Mouse (Mus musculus): ENCODE measurements around the gene Glra1.

Glra1 gene

DNA sequence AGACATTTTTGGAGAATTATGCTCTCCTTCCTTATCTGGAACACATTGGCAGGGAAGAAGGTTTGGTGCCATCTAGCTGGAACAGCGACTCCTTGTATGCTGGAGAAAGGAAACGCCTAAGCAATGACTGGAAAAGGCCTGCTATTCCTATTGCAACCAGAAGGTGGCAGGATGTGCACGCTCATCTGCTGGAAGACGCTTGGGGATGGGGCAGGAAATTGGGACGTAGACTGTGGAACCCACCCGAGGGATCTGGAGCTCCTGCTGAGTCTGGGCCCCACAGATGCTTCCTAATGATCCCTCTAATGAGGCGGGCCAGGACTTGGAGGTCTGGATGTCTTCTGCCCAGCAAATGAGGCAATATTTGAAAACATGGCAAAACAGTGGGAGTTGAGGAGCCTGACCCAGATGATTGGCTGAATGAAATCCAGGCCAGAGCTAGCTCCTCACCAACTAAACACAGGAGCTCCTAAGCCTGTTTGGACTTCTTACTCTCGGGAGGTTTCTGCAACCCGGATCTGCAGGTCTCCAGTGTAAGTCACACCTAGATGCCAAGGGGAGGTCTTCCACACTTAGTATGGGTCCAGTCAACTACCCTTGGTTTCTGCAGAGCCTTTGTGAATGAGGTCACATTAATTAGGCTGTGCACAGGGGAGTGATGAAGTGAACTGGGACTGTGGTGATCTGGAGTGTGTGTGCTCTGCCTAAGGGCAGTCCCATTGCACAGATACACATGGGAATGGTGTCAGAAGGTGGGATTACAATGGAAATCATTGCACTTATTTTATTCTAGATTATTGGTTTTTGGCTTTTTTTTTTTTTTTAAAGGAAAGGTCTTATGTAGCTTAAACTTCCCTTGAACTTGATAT, 89.0 kb downstream of the Glra1 start:
- in situ Hi-C loops (cut with MboI, MseI), result loop anchor here (5.0 kb wide), 1 partner anchor 588 kb away; no protein-coding TSS in a partner anchor

GRCm38 (mm10) chr11:55517666-55518065, 90.3 kb downstream of the Glra1 start:
- in situ Hi-C loops (cut with MboI, MseI), result loop anchor here (5.0 kb wide), 1 partner anchor 590 kb away; no protein-coding TSS in a partner anchor

- in situ Hi-C loops (cut with MboI, MseI), result no loop called here
These were observed 96.6 kb downstream of the Glra1 start for GRCm38 (mm10) chr11:55511374-55511773.

GRCm38 (mm10) chr11:55505485-55505884, 102.5 kb downstream of the Glra1 start:
- in situ Hi-C loops (cut with MboI, MseI), result no loop called here

DNA sequence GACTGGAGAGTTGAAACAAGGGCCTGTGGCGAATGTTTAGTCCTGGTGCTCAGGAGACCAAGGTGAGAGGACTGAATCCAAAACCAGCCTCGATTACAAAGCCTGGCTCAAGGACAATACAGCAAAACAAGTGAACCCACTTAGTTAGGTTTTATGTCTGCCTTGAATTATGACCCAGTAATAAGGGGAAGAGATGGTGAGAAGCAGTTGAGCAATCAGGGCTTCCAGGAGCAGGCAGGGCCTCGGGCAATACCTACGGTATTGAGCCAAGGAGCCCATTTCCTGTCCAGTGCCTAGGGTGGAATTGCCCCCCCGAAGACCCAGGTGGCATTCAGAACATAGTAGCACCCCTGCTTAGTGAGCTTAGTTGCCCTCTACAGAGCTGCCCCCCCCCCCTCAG, 105.1 kb downstream of the Glra1 start:
- in situ Hi-C loops (cut with MboI, MseI), result no loop called here

DNA sequence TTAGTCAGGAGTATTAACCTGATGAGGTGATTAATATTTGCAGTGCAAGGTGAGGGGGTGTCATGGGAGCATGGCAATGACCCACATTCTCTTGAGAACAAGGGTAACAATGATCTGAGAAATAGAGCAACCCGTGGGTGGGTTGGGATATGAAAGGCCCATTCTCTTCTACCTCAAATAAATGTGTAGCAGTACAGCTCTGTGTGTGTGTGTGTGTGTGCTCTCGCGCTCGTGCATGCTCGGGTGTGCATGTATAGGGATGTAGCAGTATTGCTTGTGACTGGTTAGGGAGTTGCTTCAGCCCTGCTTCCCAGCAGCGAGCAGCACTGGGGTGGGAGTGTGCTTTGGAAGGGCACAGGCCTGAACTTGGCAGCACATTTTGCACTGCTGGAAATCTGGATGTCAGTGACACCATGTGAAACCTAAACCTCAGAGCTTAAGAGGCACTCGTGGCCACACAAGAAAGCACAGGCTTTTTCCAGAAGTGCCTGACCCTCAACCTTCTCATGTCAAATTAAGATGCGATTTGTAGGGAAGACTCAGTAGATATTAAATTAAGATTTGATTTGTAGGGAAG, 106.0 kb downstream of the Glra1 start:
- in situ Hi-C loops (cut with MboI, MseI), result no loop called here

GRCm38 (mm10) chr11:55497885-55498284, 110.1 kb downstream of the Glra1 start:
- in situ Hi-C loops (cut with MboI, MseI), result no loop called here

GRCm38 (mm10) chr11:55496158-55496557, 111.8 kb downstream of the Glra1 start:
- in situ Hi-C loops (cut with MboI, MseI), result no loop called here

GRCm38 (mm10) chr11:55485443-55485842, 122.6 kb downstream of the Glra1 start:
- in situ Hi-C loops (cut with MboI, MseI), result no loop called here

DNA sequence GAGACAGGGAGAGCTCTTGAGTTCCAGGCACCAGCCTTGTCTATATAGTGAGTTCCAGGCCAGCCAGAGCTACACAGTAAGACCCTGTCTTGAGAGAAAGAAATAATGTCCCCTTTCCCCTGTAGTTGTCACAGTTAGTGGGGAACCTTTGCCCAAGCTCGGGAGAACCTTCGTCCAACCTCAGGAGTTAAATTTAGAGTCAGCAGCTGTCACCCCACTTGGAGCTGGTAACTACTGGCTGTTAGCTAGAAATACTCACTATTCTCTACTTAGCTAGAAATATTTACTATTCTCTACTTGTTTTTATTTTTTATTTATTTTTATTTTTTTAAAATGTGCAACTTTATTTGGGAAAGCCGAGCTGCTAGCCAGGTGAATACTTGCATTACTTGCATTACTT, 134.8 kb downstream of the Glra1 start:
- in situ Hi-C loops (cut with MboI, MseI), result loop anchor here in 1 of 2 experiments (25.0 kb wide), 1 partner anchor 1061 kb away; no protein-coding TSS in a partner anchor

- in situ Hi-C loops (cut with MboI, MseI), result loop anchor here in 1 of 2 experiments (25.0 kb wide), 1 partner anchor 1059 kb away; no protein-coding TSS in a partner anchor
These were observed 136.5 kb downstream of the Glra1 start for GRCm38 (mm10) chr11:55471467-55471866.

DNA sequence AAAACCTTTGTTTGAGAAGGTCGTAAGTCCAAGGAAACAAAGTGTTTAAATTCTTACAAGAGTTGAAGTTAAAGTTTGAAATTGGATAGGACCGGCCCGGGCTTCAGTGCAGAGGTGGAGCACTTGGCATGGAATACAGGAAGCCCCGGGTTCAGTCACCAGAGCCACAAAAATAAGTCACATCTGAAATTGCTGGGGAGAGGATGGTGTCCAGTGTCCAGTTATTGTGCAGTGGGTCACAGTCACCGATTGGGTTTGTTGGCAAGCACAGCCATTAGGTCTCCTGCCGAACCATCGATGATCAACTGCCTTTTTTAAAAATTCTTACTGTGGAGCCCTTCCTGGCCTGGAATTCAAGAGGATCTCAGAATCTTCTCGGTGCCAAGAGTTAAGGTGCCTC, 137.2 kb downstream of the Glra1 start:
- in situ Hi-C loops (cut with MboI, MseI), result loop anchor here in 1 of 2 experiments (25.0 kb wide), 1 partner anchor 1058 kb away; no protein-coding TSS in a partner anchor

- in situ Hi-C loops (cut with MboI, MseI), result loop anchor here in 1 of 2 experiments (10.0 to 25.0 kb wide), 2 partner anchors 1058 to 1885 kb away; no protein-coding TSS in a partner anchor
These were observed 137.9 kb downstream of the Glra1 start for GRCm38 (mm10) chr11:55469923-55470691.

DNA sequence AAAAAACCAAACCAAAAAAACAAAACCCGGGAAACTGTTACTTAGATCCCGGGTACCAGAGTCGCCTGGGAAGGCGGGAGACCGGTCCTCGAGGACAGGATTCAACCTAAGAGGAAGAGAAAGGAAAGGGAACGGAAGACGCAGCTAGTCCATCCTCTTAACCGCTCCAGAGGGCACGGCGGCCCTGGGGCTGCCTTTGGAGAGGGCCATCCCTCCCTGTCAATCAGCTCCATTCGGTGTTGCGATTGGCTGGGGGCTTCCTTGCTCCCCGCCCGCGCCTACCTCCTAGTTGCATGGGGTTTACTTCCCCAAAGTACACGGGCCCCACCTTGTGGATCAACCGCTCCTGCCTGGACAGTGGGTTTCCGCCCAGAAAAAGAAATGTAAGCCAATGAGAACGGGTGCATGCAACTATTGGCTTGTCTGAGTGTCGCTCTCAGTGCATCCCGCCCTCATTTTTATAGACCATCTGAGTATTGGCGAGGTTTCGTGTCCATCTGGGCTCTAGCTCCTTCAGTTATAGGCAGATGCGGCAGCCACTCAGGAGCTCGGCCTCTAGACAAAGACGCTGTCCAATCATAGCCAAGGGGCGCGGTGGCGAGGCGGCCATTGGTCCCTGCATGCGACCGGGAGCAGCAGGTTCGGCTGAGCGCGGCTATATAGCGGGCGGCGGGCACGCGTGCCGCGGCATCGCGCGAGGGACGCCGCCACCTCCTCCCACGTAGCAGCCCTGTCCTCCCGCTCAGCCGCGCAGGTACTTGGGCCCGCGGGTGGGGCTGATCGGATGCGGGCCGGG, 138.8 kb downstream of the Glra1 start, which contains the start of gene G3bp1:
Gene G3bp1, plus strand, starts transcription at position 638 of the 796 bp plus-strand sequence.
- in situ Hi-C loops (cut with MboI, MseI), result loop anchor here in 1 of 2 experiments (10.0 to 25.0 kb wide), 2 partner anchors 1057 to 1884 kb away; no protein-coding TSS in a partner anchor

DNA sequence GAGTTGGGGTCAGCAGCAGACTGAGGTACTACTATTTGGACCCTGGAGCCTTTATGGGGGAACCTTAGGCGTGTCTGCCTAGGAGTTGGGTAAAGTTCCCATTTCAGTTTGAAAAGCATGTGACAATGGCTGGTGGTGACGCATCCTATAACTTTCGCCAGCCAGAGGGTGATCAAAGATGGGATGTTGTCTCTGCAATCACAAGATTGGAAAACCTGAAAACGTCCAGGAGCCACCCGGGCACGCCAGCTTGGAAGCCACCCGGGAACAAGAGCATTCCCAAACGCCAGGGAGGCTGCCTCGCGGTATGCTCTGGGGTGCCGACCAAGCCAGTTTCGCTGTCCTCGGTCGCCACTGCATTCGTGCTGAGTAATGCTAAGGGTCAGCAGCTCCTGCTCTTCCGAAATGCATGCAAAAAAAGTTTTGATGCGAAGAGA, 139.4 kb downstream of the Glra1 start:
- in situ Hi-C loops (cut with MboI, MseI), result loop anchor here in 1 of 2 experiments (10.0 to 25.0 kb wide), 2 partner anchors 1056 to 1884 kb away; no protein-coding TSS in a partner anchor

GRCm38 (mm10) chr11:55468012-55468411, 140.0 kb downstream of the Glra1 start:
- in situ Hi-C loops (cut with MboI, MseI), result loop anchor here in 1 of 2 experiments (10.0 to 25.0 kb wide), 2 partner anchors 1056 to 1883 kb away; no protein-coding TSS in a partner anchor

DNA sequence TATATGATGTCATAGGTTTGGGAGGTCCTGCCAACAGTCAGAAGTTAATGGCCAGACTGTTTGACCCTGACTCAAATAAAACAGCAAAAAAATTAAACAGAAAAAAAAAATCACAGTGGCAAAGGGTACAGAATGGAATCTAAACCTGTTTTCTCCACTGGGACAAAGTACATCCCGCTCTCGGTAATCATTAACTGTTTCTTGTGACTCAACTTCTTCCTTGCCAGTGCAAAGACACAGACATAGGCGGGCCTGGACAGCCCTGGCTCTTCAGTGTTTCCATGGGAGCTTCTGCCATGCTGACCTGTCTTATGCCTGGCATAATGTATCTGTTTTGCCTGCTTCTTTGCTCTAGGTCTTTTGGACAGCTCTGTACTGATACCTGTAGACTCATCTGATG, 142.8 kb downstream of the Glra1 start:
- in situ Hi-C loops (cut with MboI, MseI), result loop anchor here in 1 of 2 experiments (10.0 to 25.0 kb wide), 2 partner anchors 1053 to 1880 kb away; no protein-coding TSS in a partner anchor

- in situ Hi-C loops (cut with MboI, MseI), result loop anchor here in 1 of 2 experiments (10.0 to 25.0 kb wide), 2 partner anchors 1052 to 1880 kb away; no protein-coding TSS in a partner anchor
These were observed 143.3 kb downstream of the Glra1 start for GRCm38 (mm10) chr11:55464707-55465106.

All from T-helper 17 cell (primary cell).